Mouse (Mus musculus) gastrocnemius, postnatal 14 days (tissue): ENCODE measurements at regions not wholly inside any gene's neighbourhood (a gene's known extent, or its start where the extent isn't known, plus 50 kb on each side); places are given as distances from the start of the nearest gene placed in this dataset.

Source experiments
- DNase-seq: peaks from one replicate; pipeline ENCODE4 v3.0.0; 2021; ENCODE audit warnings: mixed read lengths
- intact Hi-C: fragments of 180-260 bp; cut with DNase I; formaldehyde crosslinking; loops from one replicate; pipeline ENCODE4 v1.15.1; 2025; ENCODE audit warnings: low total_unique reads

DNA sequence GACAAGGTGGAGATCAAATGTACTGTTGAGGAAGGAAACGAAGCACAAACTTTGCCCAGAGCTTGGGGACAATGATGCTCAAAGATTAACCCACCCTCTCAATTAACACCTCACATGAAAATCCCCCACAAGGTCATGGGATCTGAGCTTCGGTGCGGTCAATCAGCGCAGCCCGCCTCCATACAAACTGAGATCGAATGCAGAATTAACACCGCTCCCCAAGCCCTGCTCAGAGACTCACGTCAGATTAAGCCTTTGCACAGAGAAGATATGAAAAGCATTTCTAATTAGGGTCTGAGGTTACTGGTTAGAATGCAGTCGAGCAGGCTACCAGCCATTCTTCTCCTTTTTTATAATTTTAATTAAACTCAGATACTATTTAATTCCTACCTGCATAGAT lies 243.7 kb downstream of the Nr2f2 start:
- DNase-seq: no peak
- intact Hi-C loops: no loop called here

DNA sequence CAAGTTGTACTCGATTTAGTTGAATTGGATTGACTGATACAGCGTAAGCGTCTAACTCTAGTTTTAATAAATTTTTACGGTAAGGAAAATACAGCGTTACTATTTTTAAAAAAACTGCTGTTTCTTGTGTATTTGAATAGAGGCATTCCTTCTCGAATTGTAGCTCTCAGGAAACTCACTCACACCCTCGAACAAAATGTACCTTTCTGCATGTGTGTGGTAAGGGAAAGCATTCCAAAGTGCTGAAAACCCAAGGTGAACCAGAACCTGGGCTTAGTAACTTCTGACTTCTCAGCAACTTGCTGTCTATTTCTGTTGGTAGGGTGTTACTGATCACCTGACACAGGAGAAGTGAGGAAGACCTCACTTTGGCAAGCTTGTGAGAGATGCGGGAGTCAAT lies 247.0 kb downstream of the Nr2f2 start:
- DNase-seq: no peak
- intact Hi-C loops: no loop called here

GRCm38 (mm10) chr7:70118971-70119370 lies 247.6 kb downstream of the Nr2f2 start:
- intact Hi-C loops: no loop called here
- no peak for DNase-seq

DNA sequence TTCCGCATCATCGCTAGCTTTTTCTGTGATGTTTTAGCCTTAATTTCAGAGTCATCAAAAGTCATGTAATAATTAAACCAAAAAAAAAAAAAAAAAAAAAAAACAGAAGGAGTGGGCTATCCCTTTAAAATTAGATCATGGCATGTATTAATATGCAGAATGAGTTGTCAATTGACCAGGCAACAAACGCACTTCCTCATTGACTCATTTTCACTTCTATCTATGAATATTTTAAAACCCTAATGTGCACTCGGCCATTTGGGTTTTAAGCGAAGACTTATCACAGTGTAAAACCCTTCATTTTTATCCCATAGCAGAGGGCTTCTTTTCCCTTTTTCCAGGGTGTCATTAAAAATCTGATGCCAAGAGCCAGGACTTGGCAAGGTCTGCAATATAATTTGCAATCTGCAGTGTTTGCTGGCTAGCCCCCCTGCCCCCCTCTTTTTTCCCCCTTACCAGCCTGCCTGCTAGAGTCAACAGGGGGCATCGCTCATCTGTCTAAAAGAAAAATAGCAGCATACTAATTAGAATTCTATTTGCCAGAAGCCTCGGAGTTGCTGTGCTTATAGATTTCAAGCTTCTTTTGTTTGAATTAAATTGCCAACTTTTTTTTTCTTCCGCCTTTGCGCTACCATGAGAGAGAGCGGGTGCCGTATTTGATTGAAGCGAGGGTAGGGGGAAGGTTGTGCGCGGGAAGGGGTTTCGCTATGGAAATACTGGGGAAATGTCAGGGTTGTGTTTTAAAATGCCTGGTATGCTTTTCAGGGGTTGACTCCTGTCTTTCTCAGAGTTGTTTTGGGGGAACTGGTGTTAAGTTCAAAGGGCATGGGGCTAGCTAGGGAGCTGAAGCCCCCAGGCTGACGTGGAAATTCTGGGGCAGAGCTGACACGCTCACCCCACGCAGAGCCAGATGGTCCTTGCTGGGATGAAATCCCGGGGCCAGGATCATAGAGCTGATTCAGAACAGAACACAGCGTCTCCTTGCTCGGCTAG lies 248.3 kb downstream of the Nr2f2 start:
- no peak for DNase-seq
- intact Hi-C loops: no loop called here

GRCm38 (mm10) chr7:70109013-70109412 lies 257.5 kb downstream of the Nr2f2 start:
- intact Hi-C loops: no loop called here
- no peak for DNase-seq

DNA sequence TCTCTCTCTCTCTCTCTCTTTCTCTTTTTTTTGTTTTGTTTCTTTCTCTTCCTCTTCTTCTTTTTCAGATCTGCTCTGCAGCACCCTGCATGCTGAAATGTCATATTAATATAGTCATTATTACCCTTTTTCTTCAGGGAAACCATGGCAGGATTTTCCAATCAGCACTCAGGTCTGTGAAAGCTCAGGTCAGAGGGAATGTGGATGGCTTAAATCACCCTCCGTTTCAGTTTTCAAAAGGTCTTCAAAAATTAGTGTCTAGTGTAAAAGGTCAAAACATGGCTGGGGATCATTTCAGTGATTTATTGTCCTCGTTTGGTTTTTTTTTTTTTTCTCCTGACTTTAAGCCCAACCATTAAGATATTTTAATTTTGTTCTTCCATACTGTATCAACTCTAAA lies 261.5 kb downstream of the Nr2f2 start:
- no peak for DNase-seq
- intact Hi-C loops: no loop called here

DNA sequence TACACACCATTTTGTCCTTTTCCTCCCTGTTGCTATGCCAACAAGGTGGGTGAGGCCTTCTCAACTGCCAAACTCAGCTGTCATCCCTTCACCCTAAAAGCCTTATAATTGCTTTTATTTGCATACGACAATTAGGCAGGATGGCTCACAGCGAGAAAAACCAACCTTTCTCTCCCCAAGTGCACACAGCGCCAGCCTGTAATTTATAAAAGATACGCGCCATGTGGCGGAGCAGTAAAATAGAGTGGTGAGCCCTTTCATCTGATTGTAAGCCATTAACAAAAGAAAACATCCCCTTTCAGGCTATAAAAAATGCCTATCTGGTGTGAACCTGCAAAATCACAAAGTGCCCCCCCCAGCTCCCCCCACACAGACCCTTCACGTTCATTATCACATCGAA lies 262.0 kb downstream of the Nr2f2 start:
- intact Hi-C loops: no loop called here

GRCm38 (mm10) chr7:70103680-70104079 lies 262.9 kb downstream of the Nr2f2 start:
- intact Hi-C loops: no loop called here
- no peak for DNase-seq

More for the DNA sequence above, 262.0 kb downstream of the Nr2f2 start:
- DNase-seq: no peak

- DNase-seq: no peak
- intact Hi-C loops: no loop called here
These were observed 267.5 kb downstream of the Nr2f2 start for GRCm38 (mm10) chr7:70099001-70099400.

DNA sequence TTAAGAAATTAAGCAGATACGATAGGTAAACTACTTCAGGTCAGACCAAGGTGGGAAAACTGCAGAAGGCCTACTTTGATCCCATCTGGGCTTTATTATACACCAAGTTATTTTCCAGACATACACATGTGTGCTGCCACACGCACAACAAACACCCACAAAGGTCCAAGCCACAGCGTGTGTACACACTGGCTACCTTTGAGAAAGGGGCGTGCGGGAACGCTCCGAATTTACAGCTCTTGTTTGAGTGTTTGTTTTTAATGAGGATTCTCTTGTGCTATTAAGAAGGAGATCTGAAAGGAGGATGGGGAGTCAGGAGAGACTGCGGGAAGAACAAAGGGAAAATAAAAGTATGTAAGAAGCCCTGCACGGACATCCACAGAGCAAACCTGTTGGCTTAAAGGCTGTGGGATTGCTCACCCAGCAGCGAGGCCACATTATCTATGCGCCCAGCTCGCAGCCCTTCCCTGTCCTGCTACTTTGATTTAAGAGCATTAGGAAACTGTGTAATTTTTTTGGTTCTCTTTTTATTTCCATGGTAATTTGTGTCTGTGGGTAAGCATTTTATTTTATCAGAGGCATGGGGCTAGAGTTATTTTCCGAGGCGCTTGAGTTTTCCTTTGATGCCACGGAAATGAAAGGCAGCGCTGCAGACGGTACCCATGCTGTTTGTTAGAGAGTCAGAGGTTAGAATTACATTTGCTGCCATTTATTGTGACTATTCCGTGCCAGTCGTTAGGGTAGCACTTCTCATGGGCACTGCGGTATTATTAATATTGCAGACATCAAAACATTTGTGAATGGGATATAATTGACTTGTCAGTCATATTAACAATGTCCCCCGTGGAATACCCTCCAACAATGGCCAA lies 272.4 kb downstream of the Nr2f2 start:
- no peak for DNase-seq
- intact Hi-C loops: no loop called here

DNA sequence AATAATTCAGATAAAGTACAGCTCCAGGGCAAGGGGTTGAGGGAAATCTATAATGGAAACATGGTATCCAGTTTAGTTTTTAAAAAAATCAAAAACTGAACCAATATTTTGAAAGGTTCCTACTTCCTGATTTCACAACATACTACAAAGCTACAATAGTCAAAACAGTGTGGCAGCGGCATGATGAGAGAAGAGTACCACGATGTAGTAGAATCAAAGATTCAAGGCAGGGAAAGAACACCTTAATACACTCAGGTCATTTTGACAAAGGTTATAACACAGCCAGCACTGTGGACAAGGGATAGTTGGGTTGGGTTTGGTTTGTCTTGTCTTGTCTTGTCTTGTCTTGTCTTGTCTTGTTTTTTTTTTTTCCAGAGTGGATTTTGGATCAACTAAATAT lies 274.4 kb downstream of the Nr2f2 start:
- intact Hi-C loops: no loop called here
- DNase-seq: no peak

DNA sequence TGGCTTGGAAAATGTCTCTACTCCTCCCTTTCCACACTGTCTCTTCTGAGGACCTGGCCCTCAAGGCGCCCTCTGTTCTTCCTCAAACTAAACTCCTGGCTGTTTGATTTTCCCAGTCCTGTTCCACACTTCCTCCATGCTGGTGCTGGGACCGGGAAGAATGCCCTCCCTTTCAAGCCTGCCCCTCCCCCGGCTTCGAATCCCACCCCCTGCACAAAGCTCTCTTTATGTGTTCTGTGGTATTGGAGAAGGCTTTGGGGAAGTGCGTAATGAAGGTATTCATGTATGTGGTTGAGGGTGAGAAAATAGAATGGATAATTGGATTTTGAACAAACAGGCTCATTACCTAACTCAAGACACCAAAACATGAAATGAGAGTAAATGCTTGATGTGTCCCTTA lies 277.4 kb downstream of the Nr2f2 start:
- intact Hi-C loops: no loop called here
- DNase-seq: no peak

- no peak for DNase-seq
- intact Hi-C loops: no loop called here
These were observed 296.9 kb downstream of the Nr2f2 start for GRCm38 (mm10) chr7:70069662-70070061.

DNA sequence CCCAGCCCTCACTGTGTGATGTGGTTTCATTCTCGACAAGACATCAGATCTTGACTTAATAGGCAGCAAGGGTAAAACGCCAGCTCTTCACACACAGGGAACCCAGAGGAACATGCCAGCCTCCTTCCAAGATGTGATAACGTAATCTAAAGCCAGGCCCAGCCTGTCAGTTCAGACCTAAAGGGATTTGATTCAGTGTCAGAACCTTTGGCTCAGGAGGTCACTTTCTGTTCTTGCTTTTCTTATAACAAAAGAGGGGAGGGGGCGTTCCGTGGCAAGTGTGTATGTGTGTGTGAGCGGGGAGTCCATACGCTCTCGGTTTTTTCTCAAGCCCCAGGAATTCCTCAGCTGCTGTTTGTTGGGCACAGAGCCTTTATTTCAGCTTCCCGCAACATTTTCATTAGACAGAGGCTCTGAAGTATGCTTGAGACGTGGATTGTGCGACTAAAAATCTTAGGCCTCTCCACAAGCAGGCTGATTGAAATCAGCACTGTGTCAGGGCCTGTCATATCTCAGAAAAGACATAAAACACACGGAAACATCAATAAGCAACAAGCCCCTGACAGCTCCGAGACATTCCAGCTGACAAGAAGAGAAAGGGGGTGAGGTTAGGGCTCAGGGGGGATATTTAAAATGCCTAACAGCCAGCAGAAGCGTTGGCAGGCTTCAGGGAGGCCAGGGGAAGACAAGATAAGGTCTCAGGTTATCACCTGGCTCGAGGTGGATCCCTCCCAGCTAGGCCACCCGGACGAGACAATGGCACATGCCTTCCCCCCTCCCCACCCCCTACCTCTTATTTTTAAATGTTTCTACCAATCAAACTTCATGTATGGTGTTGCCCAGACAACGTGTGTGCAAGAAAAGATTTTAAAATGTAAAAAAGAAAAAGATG lies 298.5 kb downstream of the Nr2f2 start:
- no peak for DNase-seq
- intact Hi-C loops: no loop called here

GRCm38 (mm10) chr7:70067071-70067470 lies 299.5 kb downstream of the Nr2f2 start:
- intact Hi-C loops: no loop called here
- no peak for DNase-seq

GRCm38 (mm10) chr7:70066448-70066847 lies 300.1 kb downstream of the Nr2f2 start:
- DNase-seq: no peak
- intact Hi-C loops: no loop called here

- intact Hi-C loops: no loop called here
These were observed 300.9 kb downstream of the Nr2f2 start for GRCm38 (mm10) chr7:70065471-70066130.

GRCm38 (mm10) chr7:70047415-70047753 lies 319.2 kb downstream of the Nr2f2 start:
- intact Hi-C loops: no loop called here
- no peak for DNase-seq

More at GRCm38 (mm10) chr7:70065471-70066130, 300.9 kb downstream of the Nr2f2 start:
- no peak for DNase-seq
